Mouse (Mus musculus): ENCODE results near the gene Cacng1.

The Cacng1 gene

GRCm38 (mm10) chr11:107707897-107708610 is 8.3 kb downstream of the Cacng1 start:
- no peak for DNase-seq (ENCODE audit: low spot score in 2 of 2)

GRCm38 (mm10) chr11:107705476-107706074 is 10.7 kb downstream of the Cacng1 start:
- no peak for DNase-seq (ENCODE audit: low spot score in 2 of 2)

GRCm38 (mm10) chr11:107705060-107705459 is 11.3 kb downstream of the Cacng1 start:
- DNase-seq (ENCODE audit: low spot score in 2 of 2) = no peak

GRCm38 (mm10) chr11:107703272-107704134 is 12.8 kb downstream of the Cacng1 start:
- DNase-seq (ENCODE audit: low spot score in 2 of 2) = no peak

- no peak for DNase-seq (ENCODE audit: low spot score in 2 of 2)
Observed at GRCm38 (mm10) chr11:107699967-107700366, 16.4 kb downstream of the Cacng1 start.

GRCm38 (mm10) chr11:107693338-107693737 is 23.0 kb downstream of the Cacng1 start:
- DNase-seq (ENCODE audit: low spot score in 2 of 2) = no peak

GRCm38 (mm10) chr11:107691569-107691968 is 24.8 kb downstream of the Cacng1 start:
- no peak for DNase-seq (ENCODE audit: low spot score in 2 of 2)

- DNase-seq (ENCODE audit: low spot score in 2 of 2) = no peak
Observed at GRCm38 (mm10) chr11:107688480-107688879, 27.8 kb downstream of the Cacng1 start.

- DNase-seq (ENCODE audit: low spot score in 2 of 2) = no peak
Observed at GRCm38 (mm10) chr11:107686290-107686689, 30.0 kb downstream of the Cacng1 start.

- DNase-seq (ENCODE audit: low spot score in 2 of 2) = no peak
Observed at GRCm38 (mm10) chr11:107683544-107684465, 32.5 kb downstream of the Cacng1 start.

- no peak for DNase-seq (ENCODE audit: low spot score in 2 of 2)
Observed at GRCm38 (mm10) chr11:107682694-107683355, 33.5 kb downstream of the Cacng1 start.

GRCm38 (mm10) chr11:107676207-107676940 is 39.9 kb downstream of the Cacng1 start:
- DNase-seq (ENCODE audit: low spot score in 2 of 2) = no peak

- DNase-seq (ENCODE audit: low spot score in 2 of 2) = no peak
Observed at GRCm38 (mm10) chr11:107675246-107675645, 41.1 kb downstream of the Cacng1 start.

- DNase-seq (ENCODE audit: low spot score in 2 of 2) = no peak
Observed at GRCm38 (mm10) chr11:107674601-107675000, 41.7 kb downstream of the Cacng1 start.

GRCm38 (mm10) chr11:107674006-107674405 is 42.3 kb downstream of the Cacng1 start:
- no peak for DNase-seq (ENCODE audit: low spot score in 2 of 2)

- DNase-seq (ENCODE audit: low spot score in 2 of 2) = no peak
Observed at GRCm38 (mm10) chr11:107668977-107669376, 47.3 kb downstream of the Cacng1 start.

GRCm38 (mm10) chr11:107668223-107668622 is 48.1 kb downstream of the Cacng1 start:
- DNase-seq (ENCODE audit: low spot score in 2 of 2) = no peak

GRCm38 (mm10) chr11:107667542-107667941 is 48.8 kb downstream of the Cacng1 start:
- DNase-seq (ENCODE audit: low spot score in 2 of 2) = no peak

GRCm38 (mm10) chr11:107662666-107663065 is 53.7 kb downstream of the Cacng1 start:
- DNase-seq (ENCODE audit: low spot score in 2 of 2) = no peak

- no peak for DNase-seq (ENCODE audit: low spot score in 2 of 2)
Observed at GRCm38 (mm10) chr11:107660452-107660851, 55.9 kb downstream of the Cacng1 start.

All from thymus, postnatal 10 days (tissue).